Mouse (Mus musculus) 3T3-L1 (cell line): ENCODE measurements around the gene Thsd7a.

Source experiments
- DNase-seq: peaks from one replicate; pipeline ENCODE4 v3.0.0-alpha.2; 2015; ENCODE audit warnings: low read depth, low spot score

Thsd7a gene

DNA sequence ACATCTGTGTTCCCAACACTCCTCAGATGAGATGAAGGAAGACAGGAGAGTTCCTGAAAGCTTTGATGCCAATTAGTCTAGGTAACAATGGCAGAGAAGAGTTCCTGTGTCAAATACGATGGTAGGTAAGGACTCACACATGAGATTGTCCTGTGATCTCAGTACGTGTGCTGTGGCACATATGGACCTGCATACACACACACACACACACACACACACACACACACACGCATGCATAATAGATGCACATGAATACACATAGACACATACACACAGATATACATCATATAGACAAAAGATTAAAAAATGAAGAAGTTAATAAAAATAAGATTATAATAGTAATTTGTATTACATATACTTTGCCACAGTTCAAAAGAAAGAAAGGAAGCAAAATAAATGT is 56.0 kb downstream of the Thsd7a start:
- DNase-seq, result no peak

DNA sequence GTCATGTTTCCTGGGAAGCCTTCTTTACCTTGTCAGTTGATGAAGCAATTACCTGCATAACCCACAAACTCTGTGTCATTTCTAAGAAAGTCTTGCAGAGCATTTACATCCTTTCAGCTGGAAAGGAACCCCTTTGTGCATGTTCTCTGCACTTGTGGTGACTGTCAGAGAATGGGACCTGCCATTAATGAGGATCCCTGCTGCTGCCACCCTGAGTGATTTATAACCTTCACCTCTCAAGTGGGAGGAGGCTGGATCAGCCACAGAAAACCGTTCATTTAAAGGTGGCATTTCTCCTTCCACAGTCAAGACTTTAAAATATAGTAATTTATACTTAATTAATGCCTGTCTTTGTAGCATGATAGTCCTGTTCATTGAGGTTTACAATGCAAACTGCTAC is 99.6 kb downstream of the Thsd7a start:
- no peak for DNase-seq

DNA sequence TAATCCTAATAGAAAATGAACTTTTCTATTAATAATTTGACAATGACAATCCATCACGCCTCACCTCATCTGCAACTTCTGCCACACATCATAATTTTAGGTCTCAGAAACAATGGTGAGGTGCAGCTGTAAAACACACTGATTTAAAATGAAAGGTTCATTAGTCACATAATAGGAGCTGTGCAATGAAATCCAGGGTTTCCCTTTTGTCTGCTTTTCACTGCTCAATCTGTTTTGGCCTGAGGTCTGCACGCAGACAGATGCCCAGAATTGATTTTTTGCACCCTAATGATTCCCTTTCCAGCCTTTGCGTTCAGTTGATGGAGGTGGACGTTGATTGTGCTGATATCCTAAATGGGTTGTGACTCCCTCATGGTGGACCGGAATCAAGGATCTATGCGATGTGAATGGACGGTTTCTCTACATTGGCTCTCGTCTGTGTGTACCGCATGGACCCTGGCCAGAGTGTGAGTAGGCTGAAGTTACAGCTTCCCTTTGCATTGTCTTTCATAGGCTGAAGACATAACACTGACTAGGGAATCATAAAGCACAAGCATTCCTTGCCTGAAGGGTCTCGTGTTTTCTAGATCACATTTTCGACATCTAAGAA is 120.5 kb downstream of the Thsd7a start:
- no peak for DNase-seq

DNA sequence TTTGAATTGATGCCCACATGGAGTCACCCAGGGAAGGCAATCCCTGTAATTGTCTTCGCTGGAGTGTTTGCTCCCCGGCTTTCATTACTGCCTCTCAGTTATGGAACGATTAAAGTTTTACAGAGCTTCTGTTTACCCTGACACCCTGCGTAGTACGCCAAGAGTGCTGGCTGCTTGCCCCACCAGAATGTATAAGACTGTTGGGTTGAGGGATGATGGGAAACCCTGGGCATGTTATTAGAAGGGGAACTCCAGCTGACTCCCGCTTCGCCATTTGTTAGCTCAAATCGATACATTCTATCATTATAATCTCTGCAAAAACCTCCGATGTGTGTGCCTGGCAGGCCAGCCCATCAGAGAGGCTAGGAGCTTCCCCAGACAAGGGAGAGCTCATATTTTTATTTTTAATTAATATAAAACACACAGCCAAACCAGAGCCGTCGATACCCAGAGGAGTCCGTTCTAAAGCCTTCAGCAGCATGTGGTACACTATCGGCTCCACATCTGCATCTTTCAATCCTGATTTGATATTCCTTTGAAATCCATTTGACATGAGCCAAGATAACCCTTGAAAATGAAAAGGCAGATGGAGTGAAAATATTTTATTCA is 142.5 kb downstream of the Thsd7a start:
- DNase-seq, result no peak

DNA sequence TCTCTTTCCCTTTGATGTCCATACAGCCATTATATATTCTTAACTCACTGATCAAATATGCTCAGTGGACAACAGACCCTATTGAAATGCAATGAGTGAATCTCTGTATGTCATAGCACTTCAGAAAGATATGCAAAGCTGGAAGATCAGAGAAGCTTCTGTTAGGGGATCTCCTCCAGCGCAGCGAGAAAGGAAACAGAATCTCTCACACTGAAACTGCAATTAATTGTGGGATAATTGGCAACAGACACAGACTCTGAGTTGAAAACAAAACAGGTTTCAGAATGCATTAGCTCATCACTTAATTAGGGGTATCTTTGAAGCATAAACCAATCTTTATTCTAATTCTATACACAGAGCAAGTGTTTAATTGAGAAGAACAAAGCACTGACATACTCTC is 146.3 kb downstream of the Thsd7a start:
- DNase-seq, result no peak

DNA sequence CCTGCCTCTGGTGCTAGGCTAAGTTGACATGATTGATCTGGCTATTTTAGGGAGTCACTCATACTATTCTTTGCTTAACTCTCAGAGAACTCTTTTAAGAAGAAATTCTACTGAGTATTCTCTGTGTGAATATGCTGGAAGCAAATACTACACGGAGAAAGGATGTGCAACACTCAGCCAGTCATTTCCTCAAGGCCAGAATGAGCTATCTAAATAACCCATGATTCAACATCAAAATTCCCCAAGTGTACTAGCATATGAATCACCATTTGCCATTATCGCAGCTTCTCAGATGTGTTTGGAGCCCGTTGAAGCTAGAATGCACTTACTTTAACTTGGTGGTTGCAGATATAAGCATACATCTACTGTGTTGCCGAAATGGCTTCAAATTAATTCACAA is 147.0 kb downstream of the Thsd7a start:
- peak; percentile 46 for DNase-seq

DNA sequence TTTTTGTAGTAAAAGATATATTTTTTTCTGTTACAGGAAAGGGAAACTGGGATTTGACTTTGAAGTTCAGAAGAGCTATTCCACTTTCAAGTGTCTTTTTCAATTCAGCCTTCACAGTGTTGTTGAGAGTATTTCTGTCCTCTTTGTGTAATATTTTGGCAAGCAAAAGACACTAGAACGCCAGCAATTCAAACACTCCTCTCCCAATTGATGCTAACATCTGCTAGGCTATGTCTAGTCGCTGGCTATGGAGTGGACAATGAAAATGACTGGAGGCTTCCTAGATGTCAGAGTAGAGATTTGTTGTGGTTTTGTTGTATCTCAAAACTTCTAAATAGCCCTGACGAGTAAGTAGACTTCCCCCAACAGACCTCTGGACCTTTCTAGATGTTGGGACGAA is 164.8 kb downstream of the Thsd7a start:
- no peak for DNase-seq

DNA sequence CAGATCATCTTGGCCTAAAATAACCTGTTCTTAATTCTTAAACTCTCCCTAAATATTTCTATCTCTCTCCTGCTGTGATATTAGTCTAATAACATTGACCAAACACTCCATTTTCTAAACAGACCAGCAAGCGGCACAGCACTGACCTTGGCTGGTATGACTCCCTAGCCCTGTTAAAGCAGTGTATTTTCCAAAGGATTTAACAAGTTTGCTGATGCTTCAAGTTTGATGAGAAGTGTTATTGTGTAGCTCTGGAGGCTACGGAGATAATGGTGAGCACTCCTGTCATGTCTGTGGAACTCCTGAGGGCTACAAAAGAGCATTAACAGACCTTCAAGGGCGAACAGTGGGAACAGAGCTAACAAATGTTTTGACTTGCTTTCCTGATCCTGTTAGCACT is 168.1 kb downstream of the Thsd7a start:
- no peak for DNase-seq

DNA sequence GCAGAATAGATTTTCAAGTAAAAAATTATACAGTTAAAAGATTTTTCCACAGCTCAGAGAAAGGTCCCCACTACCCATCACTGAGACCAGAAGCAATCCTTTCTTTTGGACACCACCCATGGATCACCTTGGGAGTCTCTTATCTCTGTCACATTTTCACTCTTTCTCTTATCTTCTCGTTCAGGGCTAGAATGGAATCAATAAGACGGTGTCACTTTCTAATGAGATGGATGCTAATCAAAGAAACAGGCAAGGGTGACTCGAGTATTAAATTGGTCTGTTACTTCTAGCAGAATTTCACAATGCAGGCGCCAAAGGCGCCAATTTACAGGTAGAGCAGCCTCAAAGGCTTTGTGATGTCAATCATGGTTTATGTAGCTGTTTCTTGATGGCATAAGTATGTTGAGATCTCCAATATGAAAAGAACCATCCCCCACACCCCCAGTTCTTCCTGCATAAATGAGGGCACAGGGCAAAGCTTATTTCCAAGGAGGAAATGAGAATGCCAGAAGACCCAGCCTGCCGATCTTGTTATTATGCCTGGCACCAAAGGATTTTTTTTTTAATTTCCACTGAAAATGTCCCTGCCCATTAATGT is 173.5 kb downstream of the Thsd7a start:
- DNase-seq, result no peak

DNA sequence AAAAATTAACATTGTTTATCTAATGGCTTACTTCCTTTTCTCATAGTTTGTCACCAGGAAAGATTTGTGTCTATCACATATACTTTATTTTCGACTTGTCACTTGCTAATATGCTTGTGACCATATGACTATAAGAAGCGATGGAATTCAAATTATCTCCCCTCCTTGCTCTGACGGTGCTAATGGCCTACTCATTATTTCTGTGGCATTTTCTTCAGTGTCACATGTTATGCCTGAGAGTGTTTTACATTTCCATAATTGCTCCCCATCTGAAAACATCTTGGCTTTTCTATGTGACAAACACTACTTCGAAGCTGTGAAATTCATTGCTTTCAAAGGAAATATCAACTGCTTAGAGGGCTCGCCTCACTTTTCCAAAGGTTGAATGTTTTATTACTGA is 177.0 kb downstream of the Thsd7a start:
- DNase-seq, result no peak

DNA sequence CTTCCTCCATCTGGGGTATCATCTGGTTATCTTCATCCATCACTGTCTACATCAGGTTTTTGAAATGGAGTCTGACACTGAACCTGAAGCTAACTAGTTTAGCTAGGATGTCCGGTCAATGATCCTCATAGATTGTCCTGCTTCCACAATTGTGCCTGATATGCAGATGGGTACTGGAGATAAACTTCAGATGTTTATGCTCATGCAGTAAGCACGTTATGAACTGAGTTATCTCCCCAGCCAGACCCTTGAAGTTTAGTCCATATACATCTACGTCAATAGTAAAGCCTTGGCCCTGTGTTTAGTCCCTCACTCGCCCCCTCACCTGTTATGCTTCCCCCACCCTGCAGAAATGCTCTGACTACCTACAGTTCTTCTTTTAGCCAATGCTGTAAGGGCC is 184.1 kb downstream of the Thsd7a start:
- DNase-seq, result no peak

DNA sequence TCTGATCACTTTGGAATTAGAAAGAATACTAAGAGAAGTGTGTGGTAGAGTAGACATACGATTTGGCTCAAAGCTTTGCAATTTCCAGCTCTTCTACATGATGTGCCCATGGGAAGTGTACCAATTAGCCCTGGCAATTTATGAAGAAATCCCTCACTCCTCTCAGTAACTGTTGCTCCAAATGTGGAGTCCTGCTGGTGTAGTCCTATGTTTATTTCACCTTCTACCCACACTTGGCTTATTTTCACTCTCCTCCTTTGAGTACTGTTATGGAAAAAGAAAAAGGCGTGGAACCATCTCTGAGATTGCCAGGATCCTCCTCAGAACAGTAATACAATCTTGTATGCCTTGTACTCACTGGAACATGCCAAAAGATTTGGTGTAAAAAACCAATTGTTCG is 186.9 kb downstream of the Thsd7a start:
- no peak for DNase-seq

DNA sequence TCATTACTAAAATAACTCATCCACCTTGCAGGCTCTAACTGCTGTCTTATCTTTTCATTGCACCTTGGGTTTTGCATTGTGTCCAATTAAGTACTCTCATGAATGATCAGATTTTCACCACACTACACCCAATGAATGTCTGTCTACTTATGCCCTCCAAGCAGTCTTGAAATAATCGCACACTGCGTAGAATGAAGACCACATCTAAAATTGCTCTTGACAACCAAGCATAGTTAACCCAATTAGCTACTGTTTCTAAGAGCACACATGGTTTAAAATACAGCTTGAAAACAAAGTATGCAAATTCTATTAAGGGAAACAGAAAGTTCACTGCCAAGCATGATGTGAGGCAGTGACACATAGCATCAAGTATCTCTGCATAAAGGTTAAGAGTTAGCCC is 188.7 kb downstream of the Thsd7a start:
- DNase-seq, result no peak

DNA sequence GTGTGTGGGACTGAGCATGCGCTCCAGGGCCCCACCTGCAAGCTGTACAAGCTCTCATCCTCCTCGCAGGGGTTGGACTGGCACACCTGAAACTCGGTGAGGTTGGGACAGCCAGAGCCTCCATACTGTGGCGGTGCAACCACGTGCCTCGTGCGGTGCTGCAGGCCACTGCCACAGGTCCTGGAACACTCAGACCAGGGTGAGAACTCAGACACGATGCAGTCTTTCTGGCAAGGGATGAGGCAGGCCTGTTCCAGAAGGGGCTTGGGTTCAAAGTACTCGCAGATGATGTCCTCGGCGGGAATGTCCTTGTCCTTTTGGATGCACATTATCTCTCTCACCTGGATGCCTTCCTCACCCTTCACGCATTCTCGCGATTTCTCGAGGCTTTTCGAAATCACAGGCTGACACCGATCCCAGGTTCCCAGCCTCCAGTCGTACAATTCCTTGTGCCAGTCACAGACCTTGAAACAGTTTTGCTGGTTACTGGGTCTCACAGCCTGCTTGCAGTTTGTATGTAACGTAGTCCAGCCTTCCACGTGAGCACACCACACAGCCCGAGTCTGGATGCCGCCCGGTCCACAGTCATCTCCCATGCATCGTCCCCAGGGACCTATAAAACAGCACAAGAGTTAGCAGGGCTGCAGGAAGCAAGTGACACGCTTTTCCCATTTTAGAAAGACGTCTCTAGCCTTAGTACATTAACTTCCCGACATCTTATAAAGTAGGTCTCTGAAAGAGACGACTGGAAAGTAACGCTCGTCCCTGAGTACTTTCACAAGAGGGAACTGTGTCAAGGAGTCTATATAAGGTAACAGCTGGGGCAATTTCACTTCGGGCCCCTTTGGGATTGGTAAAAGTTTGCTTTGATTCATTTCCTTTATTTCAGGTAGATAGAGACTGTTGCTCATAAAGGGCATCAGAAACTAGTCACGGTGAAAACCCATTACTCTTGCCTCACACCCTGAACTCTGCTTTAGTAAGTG is 193.8 kb downstream of the Thsd7a start:
- no peak for DNase-seq

DNA sequence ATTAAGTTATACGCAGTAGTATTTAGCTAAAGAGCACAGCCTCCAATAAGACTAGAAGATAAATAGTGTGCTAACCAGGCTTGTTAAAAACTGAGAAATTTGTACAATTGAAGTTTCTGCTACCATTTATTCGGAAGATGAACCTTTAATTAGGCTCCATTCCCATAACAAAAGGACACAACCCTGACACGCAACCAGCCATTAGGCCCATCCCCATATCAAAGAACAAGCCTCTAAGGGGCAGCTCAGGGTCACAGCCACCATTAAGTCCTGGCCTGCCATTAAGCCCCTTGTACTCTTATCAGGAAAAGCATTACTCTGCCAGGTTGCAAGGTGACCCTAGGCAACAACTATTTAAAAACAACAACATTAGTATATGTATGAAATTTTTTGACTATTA is 198.0 kb downstream of the Thsd7a start:
- no peak for DNase-seq

DNA sequence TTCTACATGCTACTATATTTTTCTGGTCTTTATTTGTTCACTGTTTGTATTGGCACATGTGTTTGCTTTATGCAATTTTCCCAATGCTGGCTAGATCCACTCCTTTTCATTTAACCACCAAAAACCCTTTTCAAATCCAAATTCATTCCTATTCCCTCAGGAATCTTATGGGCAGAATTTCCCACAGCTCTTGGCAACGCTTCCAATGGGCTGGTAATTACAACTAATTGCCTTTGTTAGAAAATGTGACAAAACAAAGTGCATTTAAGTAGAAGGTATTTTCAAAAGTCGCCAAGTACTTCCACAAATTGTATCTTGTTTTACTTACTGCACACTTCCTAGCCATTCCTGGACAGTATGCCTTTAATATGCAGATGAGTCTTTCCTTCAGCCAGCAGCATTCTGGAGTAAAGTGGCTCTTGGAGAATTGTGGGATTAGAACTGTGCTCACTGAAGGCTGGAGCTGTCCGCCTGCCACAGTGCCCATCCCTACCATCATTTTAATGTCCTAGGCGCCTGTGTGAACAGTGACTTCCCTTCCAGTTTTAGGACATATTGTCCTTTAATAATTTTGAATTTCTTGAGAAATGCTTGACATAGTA is 199.1 kb downstream of the Thsd7a start:
- DNase-seq, result no peak

DNA sequence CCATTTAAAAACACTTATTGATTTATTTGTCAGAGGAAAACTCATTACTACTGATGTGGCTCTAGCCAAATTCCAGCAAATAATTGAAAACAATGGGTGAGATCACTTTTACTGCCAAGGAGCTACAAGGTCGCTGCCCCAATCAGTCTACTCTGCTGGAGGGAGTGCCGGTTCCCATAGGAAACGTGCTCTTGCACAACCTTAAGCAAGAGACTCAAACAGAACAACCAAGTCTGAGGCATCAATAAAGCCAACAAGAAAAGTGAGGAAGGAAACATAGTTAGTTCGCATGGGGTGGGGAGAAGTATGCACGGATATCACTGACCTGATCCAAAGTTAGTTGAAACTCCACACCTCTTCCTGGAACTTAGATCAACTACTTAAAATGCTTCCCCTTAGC is 205.1 kb downstream of the Thsd7a start:
- no peak for DNase-seq

DNA sequence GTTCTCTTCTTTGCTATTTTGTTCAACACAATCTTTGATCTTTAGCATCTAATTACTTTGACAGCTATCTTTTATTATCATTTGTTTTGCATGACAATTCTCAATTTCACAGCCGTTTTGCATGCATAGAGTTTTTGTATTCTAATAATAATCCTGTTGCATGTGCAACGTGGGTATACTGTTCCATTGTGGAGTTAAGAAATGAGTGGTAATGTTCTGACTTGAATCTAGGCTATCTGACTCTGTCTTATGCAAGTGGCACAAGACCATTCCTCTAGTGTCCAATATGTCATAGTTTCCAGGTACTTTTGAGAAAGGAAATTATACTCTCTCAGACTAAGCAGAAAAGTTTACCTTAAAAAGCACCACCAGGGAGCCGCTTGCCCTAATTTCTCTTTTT is 206.7 kb downstream of the Thsd7a start:
- DNase-seq, result no peak

DNA sequence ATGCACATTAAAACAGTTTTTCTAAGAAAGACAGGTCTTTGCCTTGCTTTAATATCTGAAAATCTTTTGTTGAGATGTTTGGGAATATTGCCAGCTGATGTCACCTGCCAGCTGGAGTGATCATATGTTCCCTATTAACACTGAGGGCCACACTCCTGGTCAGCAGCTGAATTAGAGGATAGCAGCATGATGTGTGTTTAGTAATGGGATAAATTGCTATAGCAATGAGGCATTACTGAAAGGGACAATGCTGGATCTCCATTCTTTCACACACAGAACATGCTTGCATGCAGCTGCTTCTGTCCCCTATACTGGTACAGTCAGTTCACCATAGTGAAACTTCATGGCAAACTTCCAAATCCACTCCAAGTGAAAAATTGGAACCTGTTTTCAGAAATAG is 230.1 kb downstream of the Thsd7a start:
- no peak for DNase-seq

DNA sequence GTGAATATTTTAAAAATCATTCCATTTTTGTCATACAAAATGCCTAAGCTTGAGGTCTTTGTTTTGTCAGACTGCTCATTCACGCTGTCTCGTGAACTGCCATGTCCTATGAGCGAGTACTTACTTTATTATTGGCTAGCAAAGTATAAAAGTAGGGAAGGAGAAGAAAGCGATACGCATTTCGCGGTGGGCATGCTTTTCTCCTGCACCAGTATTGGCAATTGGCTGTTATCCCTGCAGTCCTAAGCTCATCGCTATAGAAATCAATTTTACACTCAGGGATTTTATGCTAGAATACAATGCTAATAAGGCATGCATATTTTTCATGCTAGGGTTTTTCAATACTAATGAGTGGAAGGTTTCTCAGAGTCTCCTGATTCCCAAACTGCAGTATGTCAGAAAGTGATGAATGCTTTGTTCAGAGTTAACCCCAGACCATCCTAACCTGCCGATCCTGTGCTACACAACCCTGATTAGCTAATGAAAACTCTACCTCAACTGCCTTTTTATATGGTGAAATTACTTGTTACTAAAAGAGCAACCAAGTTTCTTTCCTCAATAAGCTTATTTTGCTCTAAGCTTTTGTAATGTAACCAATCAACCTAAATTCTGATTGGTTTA is 230.8 kb downstream of the Thsd7a start:
- DNase-seq, result no peak

DNA sequence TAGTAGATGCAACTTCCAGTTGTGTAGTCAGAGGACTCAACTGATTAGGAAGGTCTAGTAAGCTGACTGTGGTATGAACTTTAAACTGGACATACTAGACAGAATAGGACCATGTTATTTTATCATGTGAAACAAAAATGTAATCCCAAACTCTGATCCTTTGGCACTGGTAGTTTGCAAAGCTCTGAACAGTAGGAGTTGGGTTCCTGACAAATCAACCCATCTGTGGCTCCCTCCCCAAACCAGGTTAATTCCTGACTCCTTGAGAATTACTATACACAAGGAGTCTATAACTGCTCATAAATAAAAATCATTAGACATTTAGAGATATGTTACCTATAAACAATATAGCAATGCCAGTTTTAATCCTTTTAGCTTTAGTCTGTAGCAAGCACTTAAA is 231.5 kb downstream of the Thsd7a start:
- DNase-seq, result no peak

DNA sequence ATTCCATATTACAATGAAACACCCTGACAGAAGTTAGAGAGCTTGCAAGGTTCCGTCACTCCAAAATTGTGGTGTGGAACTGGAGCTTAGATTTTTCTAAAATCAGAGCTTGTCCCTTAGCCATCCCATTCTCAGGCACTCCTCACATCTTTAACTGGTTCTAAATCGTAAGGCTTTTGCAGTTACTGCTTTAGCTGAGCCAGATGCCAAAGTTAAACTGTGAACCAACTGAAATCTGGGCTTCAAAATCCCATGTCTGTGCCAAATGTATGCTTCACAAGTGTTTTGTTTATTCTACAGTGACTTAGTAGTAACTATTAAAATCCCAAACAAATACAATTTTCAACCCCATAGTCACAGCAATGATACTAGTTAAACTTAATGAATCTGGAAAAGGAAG is 242.3 kb downstream of the Thsd7a start:
- DNase-seq, result no peak
